Mouse (Mus musculus) embryonic fibroblast, embryonic 13.5 days (primary cell): ENCODE measurements around the gene Adgrl3.

Source experiments
- CTCF ChIP-seq: IDR thresholded peaks from 2 replicates; pipeline ENCODE4 v1.5.1; 2011; ENCODE audit warnings: mild to moderate bottlenecking, control low read depth, low read length, moderate library complexity, borderline replicate concordance; ENCODE audit not compliant: insufficient read depth
- POLR2A ChIP-seq: IDR thresholded peaks from 2 replicates; pipeline ENCODE4 v1.6.1; 2011; ENCODE audit warnings: low read depth, mild to moderate bottlenecking, control low read depth, low read length, moderate library complexity

DNA sequence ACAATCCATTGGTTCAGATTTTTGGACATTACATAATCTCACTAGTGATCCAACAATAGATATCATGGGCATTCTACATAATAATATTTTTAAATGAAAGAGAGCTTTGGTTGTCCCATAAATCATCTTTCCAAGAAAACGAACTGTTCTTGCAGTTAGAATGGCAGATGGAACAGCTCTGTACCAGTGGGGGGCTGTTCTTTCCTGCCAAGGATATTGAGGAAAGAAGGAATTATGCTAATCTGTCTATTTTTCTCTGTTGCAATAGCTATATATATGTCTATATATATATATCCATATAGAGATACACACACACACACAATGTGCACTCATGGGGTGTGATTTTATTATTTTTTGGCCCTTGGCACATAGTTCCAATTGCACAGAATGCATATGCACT, 116.5 kb downstream of the Adgrl3 start:
- TF ChIP-seq POLR2A (no peak), CTCF (no peak)
